Mouse (Mus musculus): ENCODE data around the gene Arid2.

DNA sequence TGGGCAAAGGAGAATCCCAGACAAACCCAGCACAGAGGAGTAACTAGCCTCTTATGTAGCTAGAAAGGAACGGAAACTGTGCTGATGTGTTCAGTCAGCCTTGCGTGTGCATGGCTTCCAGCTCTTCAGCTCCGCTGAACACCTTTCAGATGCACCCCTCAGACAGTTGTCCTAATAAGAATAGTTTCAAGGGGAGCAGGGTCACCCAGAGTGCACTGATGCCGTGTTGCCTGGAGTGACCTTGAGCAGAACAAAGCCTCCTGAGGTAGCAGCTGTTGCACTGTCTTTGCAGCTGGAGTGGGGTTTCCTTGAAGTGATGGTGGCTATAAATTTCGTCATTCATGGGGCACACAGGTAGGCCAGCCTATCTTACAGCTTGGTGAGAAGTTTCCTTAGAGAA is 46.0 kb downstream of the Arid2 start:
- TF ChIP-seq CTCF (IDR thresholded peaks at IDR 0.05; ENCODE audit: extremely low read depth, insufficient read depth, insufficient read length, insufficient replicate concordance) (no peak), POLR2A (IDR thresholded peaks at IDR 0.05; ENCODE audit: low read depth, low read length) (no peak)
